In the genomic region with DNA sequence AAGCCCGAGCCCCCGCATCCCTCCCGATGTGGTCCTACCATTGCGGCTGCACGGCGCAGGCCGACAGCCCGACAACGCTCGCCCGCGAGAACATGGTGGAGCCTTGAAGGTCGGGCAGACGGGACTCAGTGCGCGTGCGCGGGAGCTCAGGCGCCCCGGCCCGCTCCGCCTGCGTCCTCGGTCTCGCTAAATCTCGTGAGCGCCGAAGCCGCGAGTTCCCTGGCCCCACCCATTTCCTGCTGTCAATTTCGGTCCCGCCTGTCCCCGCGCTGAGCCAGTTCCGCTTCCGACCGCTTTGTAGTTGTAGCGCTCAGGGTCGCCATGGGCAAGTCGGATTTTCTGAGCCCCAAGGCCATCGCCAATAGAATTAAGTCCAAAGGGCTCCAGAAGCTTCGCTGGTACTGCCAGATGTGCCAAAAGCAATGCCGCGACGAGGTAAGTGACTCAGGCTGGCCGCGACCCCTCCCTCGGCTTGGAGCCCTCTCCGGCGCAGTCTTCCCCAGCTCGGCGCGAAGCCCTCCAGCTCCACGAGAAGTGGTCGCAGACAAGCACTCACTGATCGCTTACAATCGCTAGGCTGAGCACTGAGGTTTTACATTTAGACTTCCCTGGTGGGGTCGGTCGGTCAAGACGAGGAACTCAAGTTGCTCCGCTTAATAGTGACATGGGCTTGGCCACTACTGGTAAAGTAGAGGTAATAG, we compare ENCODE assay signal across 8 mouse cellular contexts. TPM values are rescaled to one million over a fixed set of nuclear protein-coding genes. Genes with fewer than 3 reads are reported as not detected.
DNase-seq lines count a peak whose midpoint lies in the region; ATAC-seq and TF ChIP-seq lines count a peak whose summit lies in the region.

A gene (minus strand): TSS at position 201 of the 701 bp plus-strand sequence.
A gene (plus strand): TSS at position 284 of the 701 bp plus-strand sequence.

- WGBS in embryonic facial prominence, embryonic 13.5 days, result under 1% methylated on average over 61 of the region's 61 CpGs
- under 1% methylated on average over 61 of the region's 61 CpGs for WGBS in heart, adult 2 months
- under 1% methylated on average over 61 of the region's 61 CpGs for WGBS in limb, embryonic 13.5 days
- under 1% methylated on average over 57 of the region's 61 CpGs for WGBS in midbrain, embryonic 16.5 days

- H3K36me3 ChIP-seq in embryonic facial prominence, embryonic 13.5 days, result peaks cover 12% of the 10 kb centered on the region
- peaks cover 3% of the 10 kb centered on the region for H3K36me3 ChIP-seq in heart, adult 2 months (ENCODE audit: control insufficient read depth, insufficient read depth, low read length)
- H3K36me3 ChIP-seq in limb, embryonic 13.5 days, result peaks cover 13% of the 10 kb centered on the region
- H3K36me3 ChIP-seq in midbrain, embryonic 16.5 days (ENCODE audit: control insufficient read depth, insufficient read depth, low read length), result 0 out of 2 replicates have a peak, but pooled peaks cover 2% of the 10 kb centered on the region

- H3K9me3 ChIP-seq in embryonic facial prominence, embryonic 13.5 days, result no peaks in the 10 kb centered on the region
- H3K9me3 ChIP-seq in limb, embryonic 13.5 days, result no peaks in the 10 kb centered on the region
- no peaks in the 10 kb centered on the region for H3K9me3 ChIP-seq in midbrain, embryonic 16.5 days (replicated peaks; ENCODE audit: control insufficient read depth, low read length, poor library complexity, severe bottlenecking)

- peak within 1 kb of the TSS; percentile 76 for H3K4me2 ChIP-seq in embryonic facial prominence, embryonic 13.5 days
- H3K4me2 ChIP-seq in limb, embryonic 13.5 days (replicated peaks), result peak within 1 kb of the TSS; percentile 72
- H3K4me2 ChIP-seq in midbrain, embryonic 16.5 days (ENCODE audit: low read length), result peak within 1 kb of the TSS; percentile 78

- H3K9ac ChIP-seq in embryonic facial prominence, embryonic 13.5 days, result peak within 1 kb of the TSS; percentile 100
- peak within 1 kb of the TSS; percentile 97 for H3K9ac ChIP-seq in heart, adult 2 months (ENCODE audit: low read depth, low read length)
- peak within 1 kb of the TSS; percentile 99 for H3K9ac ChIP-seq in limb, embryonic 13.5 days
- peak within 1 kb of the TSS; percentile 99 for H3K9ac ChIP-seq in midbrain, embryonic 16.5 days (ENCODE audit: low read depth, low read length)

- TF ChIP-seq POLR2A in heart, adult 2 months (IDR thresholded peaks at IDR 0.05; ENCODE audit: insufficient read depth, low read depth, low read length), result peak; percentile 96

- DNase-seq in 3134 (ENCODE audit: extremely low read depth, insufficient read length, low spot score), result peak; percentile 96
- DNase-seq in adrenal gland, postnatal 36 days, result peak; percentile 97 to 98
- DNase-seq in heart, adult 2 months, result peak; percentile 96 to 98
- peak; percentile 96 for DNase-seq in kidney, adult 8-10 months
- peak; percentile 91 to 98 for DNase-seq in spleen, postnatal 10 days (ENCODE audit: low spot score in 2 of 2)

- peaks cover 29% of the 10 kb centered on the region for H3K4me1 ChIP-seq in embryonic facial prominence, embryonic 13.5 days
- peaks cover 13% of the 10 kb centered on the region for H3K4me1 ChIP-seq in heart, adult 2 months (ENCODE audit: control insufficient read depth, insufficient read depth, low read length)
- H3K4me1 ChIP-seq in limb, embryonic 13.5 days, result peaks cover 29% of the 10 kb centered on the region
- H3K4me1 ChIP-seq in midbrain, embryonic 16.5 days (ENCODE audit: control insufficient read depth, insufficient read depth, low read length), result peaks cover 35% of the 10 kb centered on the region

- peak within 1 kb of the TSS; percentile 91 for H3K27ac ChIP-seq in embryonic facial prominence, embryonic 13.5 days
- H3K27ac ChIP-seq in heart, adult 2 months, result peak within 1 kb of the TSS; percentile 99
- H3K27ac ChIP-seq in limb, embryonic 13.5 days, result peak within 1 kb of the TSS; percentile 87
- H3K27ac ChIP-seq in midbrain, embryonic 16.5 days (ENCODE audit: low read length), result peak within 1 kb of the TSS; percentile 96

- H3K27me3 ChIP-seq in embryonic facial prominence, embryonic 13.5 days, result no peaks in the 10 kb centered on the region
- H3K27me3 ChIP-seq in heart, adult 2 months (ENCODE audit: control insufficient read depth, insufficient read depth, low read length), result no peaks in the 10 kb centered on the region
- H3K27me3 ChIP-seq in limb, embryonic 13.5 days, result no peaks in the 10 kb centered on the region
- H3K27me3 ChIP-seq in midbrain, embryonic 16.5 days (ENCODE audit: control insufficient read depth, insufficient read depth, low read depth, low read length), result no peaks in the 10 kb centered on the region

- peak; percentile 95 for ATAC-seq in embryonic facial prominence, embryonic 13.5 days (ENCODE audit: insufficient number of reproducible peaks, insufficient read depth, low FRiP score, low TSS enrichment, low read depth)
- peak; percentile 97 for ATAC-seq in limb, embryonic 13.5 days (ENCODE audit: low FRiP score, low read depth)
- peak; percentile 98 for ATAC-seq in midbrain, embryonic 16.5 days

- intact Hi-C loops in heart, adult 2 months (cut with DNase I), result loop anchor here (1.0 kb wide), 1 partner anchor 32 kb away; a partner anchor contains a TSS

- 0 out of 2 replicates have a peak, but pooled peaks have one; percentile 34 for TF ChIP-seq EP300 in heart, adult 2 months (IDR thresholded peaks at IDR 0.05; ENCODE audit: insufficient read depth, low read depth, low read length)

- peaks cover 12% of the 10 kb centered on the region for H3K79me2 ChIP-seq in heart, adult 2 months (replicated peaks; ENCODE audit: control insufficient read depth, insufficient read depth, low read length)

- peak; percentile 75 for TF ChIP-seq CTCF in heart, adult 2 months (IDR thresholded peaks at IDR 0.05)

- H3K4me3 ChIP-seq in embryonic facial prominence, embryonic 13.5 days, result peak within 1 kb of the TSS; percentile 92
- H3K4me3 ChIP-seq in heart, adult 2 months, result peak within 1 kb of the TSS; percentile 92
- H3K4me3 ChIP-seq in limb, embryonic 13.5 days, result peak within 1 kb of the TSS; percentile 93
- H3K4me3 ChIP-seq in midbrain, embryonic 16.5 days (ENCODE audit: low read depth, low read length), result peak within 1 kb of the TSS; percentile 96

RNA-seq across cellular contexts. Expression of the first gene that starts in this region (rescaled TPM):
- total RNA-seq in adrenal gland, postnatal 36 days (2021), result 100 to 1,000 TPM; 357 to 442 TPM
- 501 and 563 TPM in 2 replicates for polyA plus RNA-seq in embryonic facial prominence, embryonic 13.5 days (2015; fragmentation: Nextera tagmentation; extraction: Ambion mirVana)
- 1,000 to 10,000 TPM; 1,340 to 1,622 TPM for total RNA-seq in heart, adult 2 months (2021)
- polyA plus RNA-seq in heart, adult 2 months (2012; rRNA removed), result 1,558 and 2,463 TPM in 2 replicates
- polyA plus RNA-seq in limb, embryonic 13.5 days (2015; fragmentation: Nextera tagmentation; extraction: Ambion mirVana), result 528 and 534 TPM in 2 replicates
- 534 and 572 TPM in 2 replicates for polyA plus RNA-seq in midbrain, embryonic 16.5 days (2015; fragmentation: Nextera tagmentation; extraction: Ambion mirVana)

RNA-seq across cellular contexts. Expression of the second gene that starts in this region (rescaled TPM):
- 10 to 100 TPM; 15.2 to 18.1 TPM for total RNA-seq in adrenal gland, postnatal 36 days (2021)
- 33.3 and 35.1 TPM in 2 replicates for polyA plus RNA-seq in embryonic facial prominence, embryonic 13.5 days (2015; fragmentation: Nextera tagmentation; extraction: Ambion mirVana)
- 1 to 10 TPM; 6.5 to 7.7 TPM for total RNA-seq in heart, adult 2 months (2021)
- polyA plus RNA-seq in heart, adult 2 months (2012; rRNA removed), result 3.8 and 4.9 TPM in 2 replicates
- polyA plus RNA-seq in limb, embryonic 13.5 days (2015; fragmentation: Nextera tagmentation; extraction: Ambion mirVana), result 27.9 and 34.2 TPM in 2 replicates
- 27.4 and 32.2 TPM in 2 replicates for polyA plus RNA-seq in midbrain, embryonic 16.5 days (2015; fragmentation: Nextera tagmentation; extraction: Ambion mirVana)

Comparison
In these comparisons a context has a peak if more than half of its experiments do, and no peak if none do; other contexts are left out.
1. Peak in every context shown above with its lines: DNase-seq, ATAC-seq, H3K4me3 ChIP-seq and H3K27ac ChIP-seq.